Mouse (Mus musculus): ENCODE results near the gene Hydin. TPM values are rescaled to one million over a fixed set of nuclear protein-coding genes. Genes with fewer than 3 reads are reported as not detected.

Hydin gene
- polyA plus RNA-seq, 1 experiment from 2014 or later: 0.23 TPM

DNA sequence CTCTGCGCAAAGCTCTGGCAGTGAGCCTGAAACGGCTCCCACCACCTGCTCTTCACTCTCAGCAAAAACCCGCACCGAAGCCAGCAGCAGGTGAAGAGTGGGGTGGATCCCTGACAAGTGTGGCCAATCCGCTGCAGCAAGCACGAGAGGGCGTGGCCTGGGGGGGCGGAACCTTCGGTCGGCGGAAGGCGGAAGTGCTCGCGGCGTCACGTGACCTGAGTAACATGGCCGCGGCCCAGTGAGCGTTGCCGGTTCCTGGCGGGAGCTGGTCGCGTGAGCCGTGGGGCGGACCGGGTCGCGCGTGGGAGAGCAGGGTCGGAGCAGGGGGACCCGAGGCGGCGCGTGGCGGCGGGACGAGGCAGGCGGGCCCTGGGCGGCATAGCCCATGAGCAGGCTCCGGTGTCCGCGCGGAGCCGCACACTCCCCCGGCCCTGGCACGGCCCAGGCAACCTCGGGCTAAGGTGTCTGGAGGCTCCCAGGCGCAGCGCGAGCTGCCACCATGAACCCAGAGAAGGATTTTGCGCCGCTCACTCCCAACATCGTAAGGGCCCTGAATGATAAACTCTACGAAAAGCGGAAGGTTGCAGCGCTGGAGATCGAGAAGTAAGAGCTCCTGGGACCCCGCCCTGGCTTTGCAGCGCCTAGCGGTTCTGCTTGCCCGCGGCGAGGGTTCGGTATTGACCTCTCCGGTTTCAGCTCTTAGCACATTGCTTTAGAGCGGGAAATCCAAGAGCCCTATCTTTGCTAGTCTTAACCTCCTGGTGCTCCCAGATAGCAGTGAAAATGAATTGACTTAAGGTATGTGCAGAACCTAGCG lies 351.8 kb downstream of the Hydin start, which contains the start of gene Vac14:
Gene Vac14 (plus strand): TSS at position 195 of the 817 bp plus-strand sequence.
- Histone ChIP-seq H3K4me3 (replicated peaks; ENCODE audit: low read length) (peak within 1 kb of the TSS; percentile 95), H3K27me3 (ENCODE audit: control insufficient read depth, insufficient read depth, low read length) (no peaks in the 10 kb centered on the region), H3K4me1 (ENCODE audit: control insufficient read depth, insufficient read depth, low read length) (peaks cover 16% of the 10 kb centered on the region), H3K27ac (ENCODE audit: low read length) (0 out of 2 replicates have a peak within 1 kb of the TSS, but pooled peaks have one; percentile 16), H3K36me3 (ENCODE audit: control insufficient read depth, insufficient read depth, low read length) (no peaks in the 10 kb centered on the region), H3K9me3 (replicated peaks; ENCODE audit: control insufficient read depth, low read length) (no peaks in the 10 kb centered on the region), H3K9ac (ENCODE audit: low read length) (peak within 1 kb of the TSS; percentile 80), H3K4me2 (ENCODE audit: low read depth, low read length) (peak within 1 kb of the TSS; percentile 92)
- under 1% methylated on average over 67 of the region's 67 CpGs for WGBS
- ATAC-seq (ENCODE audit: insufficient read depth, low FRiP score): peak; percentile 98

- H3K4me2 ChIP-seq (ENCODE audit: low read depth, low read length): peak overlapping the region; percentile 92
- ATAC-seq (ENCODE audit: insufficient read depth, low FRiP score): no peak
- H3K9me3 ChIP-seq (replicated peaks; ENCODE audit: control insufficient read depth, low read length): no peaks in the 10 kb centered on the region
- WGBS: 25% methylated on average over 8 of the region's 8 CpGs
- no peak overlapping the region for H3K27ac ChIP-seq (ENCODE audit: low read length)
- no peaks in the 10 kb centered on the region for H3K36me3 ChIP-seq (ENCODE audit: control insufficient read depth, insufficient read depth, low read length)
- H3K4me3 ChIP-seq (replicated peaks; ENCODE audit: low read length): peak overlapping the region; percentile 95
- peak overlapping the region; percentile 80 for H3K9ac ChIP-seq (ENCODE audit: low read length)
- H3K4me1 ChIP-seq (ENCODE audit: control insufficient read depth, insufficient read depth, low read length): peaks cover 16% of the 10 kb centered on the region
- H3K27me3 ChIP-seq (ENCODE audit: control insufficient read depth, insufficient read depth, low read length): no peaks in the 10 kb centered on the region
Observed at GRCm38 (mm10) chr8:110619208-110619574, 352.4 kb downstream of the Hydin start.

- no peaks in the 10 kb centered on the region for H3K36me3 ChIP-seq (ENCODE audit: control insufficient read depth, insufficient read depth, low read length)
- ATAC-seq (ENCODE audit: insufficient read depth, low FRiP score): no peak
- H3K4me1 ChIP-seq (ENCODE audit: control insufficient read depth, insufficient read depth, low read length): peaks cover 16% of the 10 kb centered on the region
- no peak overlapping the region for H3K9ac ChIP-seq (ENCODE audit: low read length)
- peak overlapping the region; percentile 92; the same call in 1 of the 2 replicates for H3K4me2 ChIP-seq (ENCODE audit: low read depth, low read length)
- H3K27ac ChIP-seq (ENCODE audit: low read length): no peak overlapping the region
- H3K27me3 ChIP-seq (ENCODE audit: control insufficient read depth, insufficient read depth, low read length): no peaks in the 10 kb centered on the region
- 85% methylated on average over 5 of the region's 5 CpGs for WGBS
- H3K4me3 ChIP-seq (replicated peaks; ENCODE audit: low read length): no peak overlapping the region
- H3K9me3 ChIP-seq (replicated peaks; ENCODE audit: control insufficient read depth, low read length): no peaks in the 10 kb centered on the region
Observed at GRCm38 (mm10) chr8:110619919-110620318, 353.1 kb downstream of the Hydin start.

GRCm38 (mm10) chr8:110626431-110626830 lies 359.7 kb downstream of the Hydin start:
- Histone ChIP-seq H3K9me3 (replicated peaks; ENCODE audit: control insufficient read depth, low read length) (no peaks in the 10 kb centered on the region), H3K36me3 (ENCODE audit: control insufficient read depth, insufficient read depth, low read length) (no peaks in the 10 kb centered on the region), H3K4me3 (replicated peaks; ENCODE audit: low read length) (no peak overlapping the region), H3K27me3 (ENCODE audit: control insufficient read depth, insufficient read depth, low read length) (no peaks in the 10 kb centered on the region), H3K27ac (ENCODE audit: low read length) (no peak overlapping the region), H3K9ac (ENCODE audit: low read length) (no peak overlapping the region), H3K4me1 (ENCODE audit: control insufficient read depth, insufficient read depth, low read length) (peaks cover 9% of the 10 kb centered on the region; the same call in 1 of the 2 replicates), H3K4me2 (ENCODE audit: low read depth, low read length) (no peak overlapping the region)
- ATAC-seq (ENCODE audit: insufficient read depth, low FRiP score): no peak
- WGBS: 73% methylated on average over 4 of the region's 4 CpGs

DNA sequence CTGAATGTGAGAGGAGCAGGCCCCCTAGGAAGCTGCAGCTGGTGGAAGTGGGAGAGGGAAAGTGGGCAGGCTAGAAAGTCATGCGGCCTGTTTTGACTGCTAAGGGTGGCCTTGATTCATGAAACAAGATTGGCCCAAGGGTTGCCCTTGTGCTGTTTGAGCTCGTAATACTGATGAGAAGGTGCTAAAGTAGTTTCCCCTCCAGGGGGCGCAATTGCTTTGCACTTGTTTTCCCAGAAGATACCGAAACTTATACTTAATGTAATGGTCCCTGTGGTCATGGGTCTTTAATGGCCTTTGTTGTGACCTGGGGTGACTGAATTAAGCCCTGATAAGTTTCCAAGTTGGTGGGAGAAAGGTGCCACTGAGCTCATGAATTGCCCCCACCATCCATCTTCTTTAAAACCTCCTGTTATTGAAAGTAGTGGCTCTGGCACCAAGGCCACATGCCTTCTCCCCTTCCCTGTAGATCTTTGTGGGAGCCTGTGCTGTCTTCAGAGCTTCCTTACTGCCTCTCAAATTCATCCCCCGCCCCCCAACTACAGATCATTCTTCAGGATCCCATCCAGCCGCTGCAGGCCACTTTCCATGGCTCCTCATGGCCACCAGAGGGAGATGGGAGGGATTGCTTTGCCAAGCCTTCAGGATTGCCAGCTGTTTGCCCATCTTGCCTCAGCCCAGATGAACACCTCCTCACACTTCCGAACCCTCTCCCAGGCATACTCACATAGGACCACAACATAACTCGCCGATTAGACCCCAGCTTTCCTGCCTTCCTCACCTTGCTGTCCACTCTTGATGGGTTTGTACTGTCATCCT lies 362.7 kb downstream of the Hydin start:
- Histone ChIP-seq H3K4me3 (replicated peaks; ENCODE audit: low read length) (no peak overlapping the region), H3K9me3 (replicated peaks; ENCODE audit: control insufficient read depth, low read length) (no peaks in the 10 kb centered on the region), H3K27ac (ENCODE audit: low read length) (peak overlapping the region; percentile 92), H3K9ac (ENCODE audit: low read length) (no peak overlapping the region), H3K27me3 (ENCODE audit: control insufficient read depth, insufficient read depth, low read length) (no peaks in the 10 kb centered on the region), H3K36me3 (ENCODE audit: control insufficient read depth, insufficient read depth, low read length) (no peaks in the 10 kb centered on the region), H3K4me2 (ENCODE audit: low read depth, low read length) (no peak overlapping the region), H3K4me1 (ENCODE audit: control insufficient read depth, insufficient read depth, low read length) (peaks cover 9% of the 10 kb centered on the region; the same call in 1 of the 2 replicates)
- no peak for ATAC-seq (ENCODE audit: insufficient read depth, low FRiP score)
- WGBS: 57% methylated on average over 9 of the region's 9 CpGs

- H3K4me3 ChIP-seq (replicated peaks; ENCODE audit: low read length): no peak overlapping the region
- no peaks in the 10 kb centered on the region for H3K27me3 ChIP-seq (ENCODE audit: control insufficient read depth, insufficient read depth, low read length)
- H3K27ac ChIP-seq (ENCODE audit: low read length): peak overlapping the region; percentile 92
- no peaks in the 10 kb centered on the region for H3K36me3 ChIP-seq (ENCODE audit: control insufficient read depth, insufficient read depth, low read length)
- peaks cover 9% of the 10 kb centered on the region; the same call in 1 of the 2 replicates for H3K4me1 ChIP-seq (ENCODE audit: control insufficient read depth, insufficient read depth, low read length)
- no peak for ATAC-seq (ENCODE audit: insufficient read depth, low FRiP score)
- WGBS: 82% methylated on average over 3 of the region's 3 CpGs
- no peaks in the 10 kb centered on the region for H3K9me3 ChIP-seq (replicated peaks; ENCODE audit: control insufficient read depth, low read length)
- H3K9ac ChIP-seq (ENCODE audit: low read length): no peak overlapping the region
- no peak overlapping the region for H3K4me2 ChIP-seq (ENCODE audit: low read depth, low read length)
Observed at GRCm38 (mm10) chr8:110630079-110630478, 363.3 kb downstream of the Hydin start.

DNA sequence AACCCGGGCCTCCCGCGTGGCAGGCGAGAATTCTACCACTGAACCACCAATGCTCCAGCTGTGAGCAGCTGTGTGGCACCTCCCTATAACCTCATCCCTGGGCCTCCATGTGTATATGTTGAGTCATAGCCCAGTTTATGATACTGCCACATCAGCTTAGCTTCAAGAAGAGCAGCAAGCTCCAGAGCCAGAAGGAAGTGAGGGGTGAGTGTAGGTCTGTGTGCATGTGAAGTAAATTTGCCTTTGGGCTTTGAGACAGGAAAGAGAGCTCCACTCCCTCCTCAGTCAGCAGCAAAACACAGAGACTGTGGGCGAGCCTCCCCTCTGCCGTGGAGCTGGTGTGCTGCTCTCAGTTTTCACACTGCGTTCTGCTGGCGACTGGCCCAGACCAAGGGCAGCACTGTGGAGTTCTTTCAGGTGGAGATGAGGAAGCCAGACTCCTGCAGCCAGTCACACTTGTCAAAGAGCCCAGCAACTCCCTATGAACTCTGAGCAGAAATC lies 363.8 kb downstream of the Hydin start:
- peak overlapping the region; percentile 48 for H3K9ac ChIP-seq (ENCODE audit: low read length)
- H3K4me3 ChIP-seq (replicated peaks; ENCODE audit: low read length): peak overlapping the region; percentile 24
- H3K27me3 ChIP-seq (ENCODE audit: control insufficient read depth, insufficient read depth, low read length): no peaks in the 10 kb centered on the region
- H3K27ac ChIP-seq (ENCODE audit: low read length): peak overlapping the region; percentile 92
- H3K9me3 ChIP-seq (replicated peaks; ENCODE audit: control insufficient read depth, low read length): no peaks in the 10 kb centered on the region
- H3K4me2 ChIP-seq (ENCODE audit: low read depth, low read length): peak overlapping the region; percentile 42
- WGBS: 43% methylated on average over 8 of the region's 8 CpGs
- ATAC-seq (ENCODE audit: insufficient read depth, low FRiP score): peak; percentile 87
- no peaks in the 10 kb centered on the region for H3K36me3 ChIP-seq (ENCODE audit: control insufficient read depth, insufficient read depth, low read length)
- peaks cover 9% of the 10 kb centered on the region; the same call in 1 of the 2 replicates for H3K4me1 ChIP-seq (ENCODE audit: control insufficient read depth, insufficient read depth, low read length)

DNA sequence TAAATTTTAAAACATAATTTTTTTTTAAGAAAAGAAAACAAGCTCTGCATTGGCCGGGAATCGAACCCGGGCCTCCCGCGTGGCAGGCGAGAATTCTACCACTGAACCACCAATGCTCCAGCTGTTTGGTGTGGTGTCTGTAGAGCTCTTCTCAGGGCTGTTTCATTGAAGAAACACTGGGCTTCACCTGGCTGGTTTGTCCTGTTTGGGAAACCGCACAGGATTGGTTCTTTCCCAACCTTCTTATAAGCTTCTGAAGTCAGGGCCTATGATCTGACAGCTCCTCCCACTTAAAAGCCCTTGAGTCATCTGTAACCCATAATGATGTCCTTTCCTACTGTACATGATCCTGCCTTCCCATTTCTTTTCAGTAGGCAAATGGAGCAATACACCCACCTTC lies 364.4 kb downstream of the Hydin start:
- peaks cover 9% of the 10 kb centered on the region; the same call in 1 of the 2 replicates for H3K4me1 ChIP-seq (ENCODE audit: control insufficient read depth, insufficient read depth, low read length)
- peak overlapping the region; percentile 42 for H3K4me2 ChIP-seq (ENCODE audit: low read depth, low read length)
- ATAC-seq (ENCODE audit: insufficient read depth, low FRiP score): no peak
- no peaks in the 10 kb centered on the region for H3K27me3 ChIP-seq (ENCODE audit: control insufficient read depth, insufficient read depth, low read length)
- no peak overlapping the region for H3K9ac ChIP-seq (ENCODE audit: low read length)
- H3K27ac ChIP-seq (ENCODE audit: low read length): peak overlapping the region; percentile 92
- no peak overlapping the region for H3K4me3 ChIP-seq (replicated peaks; ENCODE audit: low read length)
- WGBS: 86% methylated on average over 7 of the region's 7 CpGs
- no peaks in the 10 kb centered on the region for H3K9me3 ChIP-seq (replicated peaks; ENCODE audit: control insufficient read depth, low read length)
- no peaks in the 10 kb centered on the region for H3K36me3 ChIP-seq (ENCODE audit: control insufficient read depth, insufficient read depth, low read length)

Measured in stomach, embryonic 16.5 days (tissue).